Mouse (Mus musculus) cerebellum, adult 9-11 months (tissue): ENCODE results near the gene Cd151.

Experiments used
- DNase-seq: peaks from one replicate; pipeline ENCODE4 v3.0.0; 2022

Gene Cd151

DNA sequence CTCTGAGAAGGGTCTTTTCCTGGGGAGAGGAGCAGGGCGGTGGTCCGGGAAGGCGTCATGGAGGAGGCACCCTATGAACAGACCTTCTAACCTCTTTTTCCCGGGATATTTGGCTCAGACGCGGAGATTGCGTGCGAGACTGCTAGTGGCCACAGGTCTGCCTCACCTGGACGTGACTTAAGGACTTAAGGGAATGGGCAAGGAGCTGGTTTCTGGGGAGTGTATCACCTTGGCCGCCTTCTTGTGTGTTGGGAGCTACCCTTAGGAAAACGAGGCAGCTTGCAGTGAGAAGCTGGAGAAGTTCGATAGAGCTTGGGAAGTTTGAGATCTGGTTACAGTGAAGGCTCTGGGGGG lies 8.6 kb downstream of the Cd151 start:
- DNase-seq: no peak

DNA sequence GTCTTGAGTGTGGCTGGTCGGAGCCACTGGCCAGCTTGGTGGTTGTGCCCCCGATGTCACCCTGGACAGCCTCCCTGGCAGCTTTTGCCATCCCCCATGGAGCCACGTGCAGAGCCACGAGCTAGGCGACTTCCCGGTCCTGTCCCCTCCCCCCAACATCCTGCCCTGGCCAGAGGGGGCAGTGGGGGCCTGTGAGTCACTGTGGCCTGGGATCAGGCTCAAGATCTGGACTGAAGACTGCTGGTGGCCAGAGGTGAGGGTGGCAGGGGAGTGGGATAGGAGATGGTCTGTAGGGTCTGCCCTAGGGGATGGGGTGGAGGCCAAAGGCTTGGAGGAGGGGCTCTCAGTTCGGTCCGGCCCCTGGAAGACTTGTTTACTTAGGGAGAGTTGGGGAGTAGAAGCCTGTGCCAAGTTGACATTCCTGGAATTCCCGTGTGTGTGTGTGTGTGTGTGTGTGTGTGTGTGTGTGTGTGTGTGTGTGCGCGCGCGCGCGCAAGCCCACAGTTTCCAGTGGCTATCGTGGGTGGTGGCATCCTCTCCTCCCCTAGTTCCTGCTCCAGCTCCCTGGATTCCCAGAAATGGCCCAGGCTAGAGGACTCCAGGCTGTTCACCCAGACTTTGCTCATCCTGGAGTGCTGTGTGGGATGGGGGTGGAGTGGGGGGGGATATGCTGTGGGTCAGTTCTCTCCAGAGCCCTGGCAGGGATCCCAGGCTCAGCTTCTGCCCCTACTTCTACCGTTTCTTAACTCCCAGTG lies 9.2 kb downstream of the Cd151 start:
- DNase-seq: peak; percentile 81

DNA sequence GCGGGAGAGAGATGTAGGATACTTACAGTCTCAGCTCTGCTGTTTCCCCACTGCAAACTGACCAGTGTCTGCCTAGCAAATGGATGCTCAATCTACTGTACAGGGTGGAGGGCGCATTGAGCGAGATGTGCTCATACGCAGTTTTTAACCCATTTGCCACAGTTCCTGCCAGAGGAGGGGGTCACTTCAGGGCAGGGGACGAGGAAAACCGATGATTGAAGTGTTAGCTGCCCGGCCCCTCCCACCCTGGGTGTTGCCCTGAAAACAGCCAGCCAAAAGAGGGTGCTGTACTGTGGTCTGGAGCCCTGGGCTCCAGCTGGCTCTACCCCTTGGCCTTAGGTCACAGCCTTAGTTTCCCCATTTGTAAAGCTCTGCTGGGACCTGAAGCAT lies 9.8 kb downstream of the Cd151 start:
- peak; percentile 58 for DNase-seq

DNA sequence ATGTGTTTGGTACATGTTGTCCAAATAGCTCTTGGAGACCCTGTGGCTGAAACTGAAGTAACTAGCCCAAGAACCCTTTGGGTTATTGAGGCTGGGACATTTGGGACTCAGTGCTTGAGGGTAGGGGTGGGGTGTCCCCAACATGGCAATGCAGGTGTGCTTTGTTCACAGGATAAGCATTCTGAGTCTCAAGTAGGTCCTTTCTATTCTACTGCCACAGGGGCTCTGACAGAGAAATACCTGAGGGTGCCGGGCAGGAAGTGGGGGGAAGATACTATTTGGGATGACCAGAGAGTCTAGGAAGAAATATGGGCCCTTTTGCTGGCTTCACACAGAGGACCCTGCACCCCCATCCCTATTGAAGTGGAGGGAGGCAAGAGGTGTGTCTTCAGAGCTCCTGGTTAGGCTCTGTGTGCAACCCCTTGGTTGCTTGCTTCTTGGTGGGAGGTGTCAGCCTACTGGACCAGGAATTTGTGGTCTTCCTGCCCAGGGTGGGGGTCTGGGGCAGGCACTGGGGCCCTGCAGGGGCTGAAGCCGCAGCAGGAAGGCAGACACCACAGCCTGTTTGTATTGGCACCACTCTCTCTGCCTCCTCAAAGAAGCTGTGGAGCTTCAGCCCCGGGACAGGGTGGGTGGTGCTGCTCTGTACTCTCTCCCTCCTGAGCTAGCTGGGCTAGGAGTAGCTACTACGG lies 10.5 kb downstream of the Cd151 start:
- DNase-seq: peak; percentile 54

DNA sequence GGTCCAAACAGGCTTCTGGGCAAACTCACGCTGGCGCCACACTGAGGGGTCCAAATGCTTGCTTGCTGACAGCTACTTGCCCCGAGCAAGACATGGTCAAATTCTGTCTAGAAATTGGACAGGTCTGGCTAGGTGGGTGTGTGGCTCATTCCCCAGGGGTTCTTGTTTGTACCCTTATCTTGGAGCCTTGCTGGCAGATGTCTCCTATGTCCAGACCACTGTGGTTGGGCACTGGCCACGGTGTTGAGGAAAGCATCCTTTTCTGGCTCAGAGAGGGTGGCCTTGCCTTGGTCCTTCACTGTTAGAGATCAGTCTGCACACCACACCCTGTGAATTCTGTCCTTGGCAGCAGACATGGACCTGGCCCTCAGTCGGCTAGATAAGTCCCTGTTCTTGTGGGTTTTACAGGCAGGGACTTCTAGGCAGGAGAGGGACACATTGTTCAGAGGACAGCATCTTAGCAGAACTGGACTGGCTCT lies 11.1 kb downstream of the Cd151 start:
- DNase-seq: no peak

DNA sequence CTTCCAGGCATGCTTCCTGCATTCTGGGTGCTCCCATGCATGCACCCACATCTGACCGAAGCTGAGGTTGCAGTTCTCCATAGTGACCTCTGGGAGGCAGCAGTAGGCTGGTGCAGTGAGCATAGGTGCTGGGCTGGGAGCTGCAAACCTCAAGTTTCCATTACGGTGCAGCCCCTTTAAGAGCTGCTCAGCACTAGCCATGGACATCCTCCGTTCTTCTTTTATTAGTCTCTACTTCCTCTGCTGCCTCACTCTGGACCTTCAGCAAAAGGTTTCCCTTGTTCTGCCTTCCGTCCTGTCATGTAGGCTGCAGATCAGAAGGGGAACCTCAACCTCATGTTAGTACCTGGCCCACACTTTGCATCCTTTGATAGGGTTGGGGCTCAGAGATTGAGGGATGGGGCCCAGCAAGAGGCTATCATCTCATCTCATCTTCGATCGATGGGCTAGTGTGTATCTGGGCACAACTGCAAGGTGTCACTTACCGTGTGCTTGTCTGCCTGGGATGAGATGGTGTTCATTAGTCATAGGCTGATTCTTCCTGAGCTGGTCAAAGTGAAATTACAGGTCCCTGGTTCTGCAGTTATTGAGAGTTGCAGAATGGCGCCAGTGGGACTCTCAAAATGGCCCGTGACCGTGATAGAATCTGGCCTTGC lies 13.8 kb downstream of the Cd151 start:
- peak; percentile 90 for DNase-seq

DNA sequence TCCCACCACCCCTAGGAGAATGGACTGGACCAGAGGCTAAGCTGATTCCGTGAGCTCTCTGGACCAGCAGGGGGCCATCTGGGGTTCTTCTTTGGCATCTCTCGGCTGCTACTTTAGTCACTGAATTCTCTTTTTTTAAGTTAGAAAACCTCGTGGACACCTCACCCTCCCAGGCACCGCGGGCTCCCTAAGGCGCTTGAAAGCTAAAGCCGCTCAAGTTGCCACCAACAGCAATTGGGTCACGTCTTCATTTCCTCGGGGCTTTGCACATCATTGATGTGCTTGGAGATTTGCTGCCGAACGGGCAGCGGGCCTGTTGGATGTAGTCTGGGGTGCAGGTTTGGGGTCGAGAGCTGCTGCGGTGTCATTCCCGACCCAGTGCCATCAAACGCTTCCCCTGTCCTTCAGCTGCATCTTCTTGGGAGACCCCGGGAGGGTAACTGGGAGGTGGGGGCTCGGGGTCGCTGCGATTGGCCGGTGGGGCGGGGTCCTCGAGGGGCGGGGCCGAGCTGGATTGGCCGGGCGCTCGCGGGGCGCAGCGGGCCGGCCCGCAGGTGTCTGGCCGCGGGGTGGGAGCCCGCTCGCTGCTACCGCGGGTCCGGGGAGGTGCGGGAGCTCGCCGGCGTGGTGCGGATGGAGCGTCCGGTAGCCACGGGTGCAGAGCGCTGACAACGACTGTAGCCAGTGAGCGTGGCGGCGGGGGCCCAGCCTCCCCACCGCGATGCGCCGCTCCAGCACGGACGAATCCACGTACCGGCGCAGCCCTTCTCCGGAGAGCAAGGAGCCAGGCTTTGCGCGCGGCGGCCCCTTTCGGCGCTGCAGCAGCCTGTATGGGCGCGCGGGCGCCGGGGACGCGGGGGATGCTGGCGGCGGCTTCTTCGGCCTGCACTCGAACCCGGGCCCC lies 14.6 kb downstream of the Cd151 start:
- peak; percentile 85 for DNase-seq

DNA sequence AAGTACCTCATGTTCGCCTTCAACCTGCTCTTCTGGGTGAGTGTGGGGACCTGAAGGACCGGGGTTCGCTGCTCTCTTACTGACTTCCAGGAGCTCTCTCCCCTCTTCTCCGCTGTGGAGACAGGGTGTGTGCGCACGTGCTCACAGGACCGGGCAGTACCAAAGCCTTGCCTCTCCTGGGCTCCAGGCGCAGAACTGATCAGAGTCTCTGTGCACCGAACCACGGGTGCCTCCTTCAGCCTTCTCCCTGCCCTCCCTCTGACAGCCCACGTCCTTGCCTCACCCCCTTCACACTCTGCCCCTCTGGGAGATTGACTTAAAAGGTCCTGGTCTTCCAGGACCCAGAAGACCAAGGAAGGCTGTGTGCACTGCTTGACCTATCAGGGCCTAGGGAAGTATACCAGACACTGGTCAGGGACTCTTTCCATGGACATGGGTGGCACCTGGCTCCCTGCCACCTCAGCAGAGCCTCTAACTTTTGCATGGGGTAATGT lies 15.4 kb downstream of the Cd151 start:
- peak; percentile 78 for DNase-seq

DNA sequence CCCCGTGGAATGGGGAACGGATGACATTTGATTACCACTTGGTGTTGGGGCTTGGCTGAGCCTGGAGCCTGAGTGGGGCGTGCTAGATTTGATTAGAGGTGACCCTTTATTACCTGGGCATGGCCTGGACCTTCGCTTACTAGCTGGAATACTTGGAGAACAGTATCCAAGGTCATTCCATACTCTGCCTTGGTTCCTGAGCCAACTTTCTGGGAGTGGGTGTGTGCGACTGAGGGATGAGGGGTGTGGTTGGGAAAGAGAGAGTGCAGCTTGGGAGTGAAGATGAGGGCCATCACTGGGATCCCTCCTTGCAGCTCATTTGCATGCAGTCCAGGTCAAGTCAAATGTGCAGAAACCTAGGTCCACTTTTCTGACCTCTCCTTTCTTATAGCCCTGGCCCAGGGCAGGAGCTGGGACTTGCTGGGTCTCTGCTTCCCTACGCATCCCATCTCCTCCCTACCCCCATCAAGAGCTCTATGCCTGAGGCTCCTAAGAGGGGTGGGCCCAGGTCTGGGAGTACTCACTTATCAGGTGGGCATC lies 16.0 kb downstream of the Cd151 start:
- peak; percentile 69 for DNase-seq

DNA sequence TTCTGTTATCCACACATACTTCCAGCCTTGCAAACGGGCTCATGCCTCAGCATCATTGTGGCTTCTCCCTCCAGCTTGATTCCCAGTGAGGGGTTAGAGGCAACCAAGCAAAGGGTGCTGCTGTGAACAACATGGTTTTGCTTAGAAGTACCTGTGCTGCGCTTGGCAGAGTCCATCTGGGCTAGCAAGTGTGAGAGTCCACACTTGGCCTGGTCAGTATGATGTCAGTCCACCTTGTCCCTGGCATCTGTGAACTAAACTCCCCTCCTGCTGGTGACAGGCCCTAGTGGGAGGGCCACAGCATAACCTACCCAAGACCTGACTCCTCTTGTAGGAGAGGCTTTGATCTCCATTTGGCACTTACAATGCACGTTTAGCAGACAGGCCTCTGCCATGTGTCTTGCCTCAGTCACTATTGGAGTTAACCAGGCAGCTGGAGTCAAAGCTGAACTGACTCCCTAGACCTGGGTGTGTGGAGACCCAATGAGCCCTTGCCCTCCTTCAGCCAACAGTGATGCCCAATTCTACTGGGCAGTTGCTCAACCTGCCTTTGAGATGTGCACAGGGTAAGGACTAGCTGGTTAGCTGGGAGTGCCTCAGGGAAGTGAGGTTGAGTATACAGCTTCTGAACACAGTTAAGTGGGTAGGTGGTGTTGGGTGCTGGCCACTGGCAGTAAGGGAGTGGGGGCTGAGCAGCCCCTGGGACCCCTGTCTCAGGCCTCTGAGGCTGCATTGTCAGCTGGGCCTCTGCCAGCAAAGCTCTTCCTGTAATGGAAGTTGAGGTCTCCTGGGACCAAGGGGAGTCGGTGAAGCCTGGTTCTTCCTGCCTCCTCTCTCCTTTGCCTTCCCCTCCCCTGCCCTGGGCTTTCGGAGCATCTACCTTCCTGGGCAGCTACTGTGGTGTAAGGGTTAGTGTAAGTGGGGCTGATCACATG lies 17.3 kb downstream of the Cd151 start:
- peak; percentile 79 for DNase-seq

DNA sequence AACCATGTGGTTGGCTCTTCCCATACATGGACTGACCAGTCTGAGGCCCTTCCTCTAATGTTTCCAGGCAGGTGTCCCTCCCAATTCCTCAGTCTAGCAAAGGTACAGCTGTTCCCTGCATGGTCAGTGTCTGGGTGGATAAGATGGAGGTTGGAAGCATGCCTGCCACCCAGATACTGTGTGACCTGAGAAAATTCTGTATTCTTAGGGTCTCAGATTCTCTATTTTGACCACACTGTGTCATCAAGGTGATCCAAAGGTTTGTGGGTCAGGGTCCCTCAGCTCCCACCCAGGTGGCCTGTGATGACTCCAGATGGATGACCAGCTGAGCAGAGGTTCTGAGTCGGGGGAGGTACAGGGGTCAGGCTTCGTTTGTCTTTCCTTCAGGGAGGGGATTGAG lies 18.0 kb downstream of the Cd151 start:
- no peak for DNase-seq

DNA sequence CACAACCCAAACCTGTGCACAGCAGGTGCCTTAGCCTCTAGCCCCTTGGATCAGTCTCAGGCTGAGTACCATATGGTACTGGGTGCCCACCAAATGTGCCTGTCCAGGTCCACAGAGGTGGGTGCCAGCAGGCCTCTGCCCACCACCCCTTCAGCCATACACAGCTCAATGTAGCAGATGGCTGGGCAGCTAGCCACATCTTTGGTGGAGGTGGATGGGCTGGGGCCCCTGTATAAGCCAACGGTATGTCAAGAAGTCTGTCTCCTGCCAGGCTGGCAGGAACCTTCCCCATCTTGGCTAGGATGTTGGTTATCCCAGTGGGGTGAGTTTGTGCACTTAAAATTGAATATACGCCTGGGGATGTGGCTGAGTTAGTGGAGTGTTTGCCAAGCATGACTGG lies 18.4 kb downstream of the Cd151 start:
- peak; percentile 98 for DNase-seq

DNA sequence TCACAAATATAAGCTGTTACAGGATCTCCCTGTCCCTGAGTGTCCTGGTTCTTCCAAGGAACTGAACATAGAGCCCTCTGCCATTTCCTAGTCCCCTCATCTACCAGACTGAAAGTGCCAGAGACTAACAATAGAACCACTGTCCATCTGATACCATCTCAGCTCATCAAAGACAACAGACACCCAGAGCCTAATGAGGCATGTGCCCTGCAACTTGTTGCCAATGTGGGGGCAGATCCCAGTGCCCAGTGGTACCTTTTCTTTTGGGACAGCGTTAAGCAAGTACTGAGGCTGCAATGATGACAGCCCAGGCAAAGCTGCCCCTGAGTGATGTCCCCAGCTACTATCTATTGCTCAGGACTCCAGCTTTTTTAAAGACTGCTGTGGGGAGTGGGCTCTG lies 19.0 kb downstream of the Cd151 start:
- DNase-seq: peak; percentile 66

DNA sequence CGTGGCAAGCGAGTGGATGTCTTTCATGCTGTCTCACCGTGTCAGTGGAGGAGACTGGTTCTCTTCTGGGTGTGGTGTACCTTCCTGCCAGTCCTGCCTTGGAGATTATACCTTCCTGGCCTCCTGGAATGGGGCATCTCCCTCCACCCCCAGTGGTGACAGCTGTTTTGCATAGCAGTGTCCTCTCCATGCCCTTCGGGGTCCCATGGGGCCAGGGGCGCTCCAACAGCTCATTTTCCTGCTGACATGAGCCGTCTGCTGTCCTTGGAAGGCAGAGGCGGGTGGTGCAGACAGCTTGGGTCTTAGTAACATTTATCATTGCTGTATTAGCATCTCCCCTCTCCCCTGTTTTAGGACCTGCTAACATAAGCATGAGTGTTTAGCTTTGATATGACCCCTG lies 19.9 kb downstream of the Cd151 start:
- DNase-seq: peak; percentile 61

DNA sequence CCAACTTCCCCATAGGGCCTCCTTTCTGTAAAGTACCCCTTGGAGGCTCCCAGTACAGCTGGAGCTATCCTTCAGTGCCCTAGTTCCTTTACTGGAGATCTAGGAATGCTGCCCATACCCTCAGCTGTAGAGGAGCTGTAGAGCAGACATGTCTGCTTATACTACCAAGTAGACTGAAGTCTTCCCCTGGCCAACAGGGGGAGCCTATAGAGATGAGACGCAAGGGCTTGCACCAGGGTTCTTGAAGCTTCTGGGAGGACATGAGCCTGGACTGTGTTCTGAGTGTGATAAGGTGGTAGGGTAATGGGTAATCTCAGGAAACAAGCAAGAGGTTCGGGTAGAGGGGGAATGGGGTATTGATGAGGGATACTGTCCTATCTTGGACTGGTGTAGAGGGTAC lies 24.0 kb downstream of the Cd151 start:
- no peak for DNase-seq

DNA sequence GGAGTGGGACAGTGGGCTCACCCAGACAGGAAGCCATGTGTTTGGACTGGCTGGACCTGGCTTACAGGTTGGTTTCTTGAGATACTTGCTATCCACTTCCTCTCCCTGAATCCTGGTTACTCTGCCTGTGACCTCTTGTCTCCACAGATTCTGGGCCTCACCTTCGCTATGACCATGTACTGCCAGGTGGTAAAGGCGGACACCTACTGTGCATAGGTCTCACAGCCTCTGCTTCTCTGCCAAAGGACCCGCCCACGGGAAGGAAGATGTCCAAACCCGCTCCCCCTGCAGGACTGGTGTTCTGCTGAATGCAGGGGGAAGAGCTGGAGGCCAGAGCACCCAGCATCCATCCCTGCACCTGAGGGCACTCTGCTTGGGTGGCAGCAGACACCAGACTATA lies 25.5 kb downstream of the Cd151 start:
- DNase-seq: peak; percentile 82

DNA sequence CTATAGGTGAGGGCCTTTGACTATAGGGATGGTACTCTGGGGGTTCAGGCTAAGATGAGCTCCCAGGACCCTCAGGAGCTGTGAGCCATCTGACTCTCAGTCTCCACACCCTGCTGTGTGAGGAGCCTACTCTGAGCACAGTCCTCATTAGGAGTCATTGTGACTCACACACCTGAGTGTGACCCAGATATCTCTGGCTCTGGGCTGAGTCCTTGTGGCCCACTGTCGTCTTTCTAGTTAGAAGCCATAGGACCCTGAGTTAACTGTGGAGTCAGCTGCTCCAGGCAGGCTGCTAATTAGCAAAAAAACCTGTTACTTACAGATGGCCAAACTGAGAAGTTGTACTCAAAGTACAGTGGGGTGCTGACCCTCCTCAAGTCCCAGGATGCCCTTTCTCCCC lies 26.5 kb downstream of the Cd151 start:
- DNase-seq: no peak

DNA sequence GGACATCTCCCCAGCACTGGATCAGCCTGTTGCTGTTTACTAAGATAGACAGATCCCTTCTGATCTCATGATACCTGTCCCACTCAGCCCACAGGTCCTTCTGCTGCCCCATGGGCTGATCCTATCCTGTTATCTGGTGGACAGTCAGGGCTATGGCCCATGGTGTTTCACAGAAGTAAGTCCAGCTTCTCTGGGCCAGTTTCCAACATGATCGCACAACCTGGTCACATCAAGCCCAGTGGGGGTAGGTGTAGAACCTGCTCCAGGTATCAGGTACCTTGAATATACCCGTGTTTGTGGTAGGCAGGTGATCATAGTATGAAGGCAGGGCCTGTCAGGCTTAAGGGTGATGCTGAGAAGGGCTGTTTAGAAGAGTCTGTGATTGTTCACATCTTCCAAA lies 28.2 kb downstream of the Cd151 start:
- no peak for DNase-seq

DNA sequence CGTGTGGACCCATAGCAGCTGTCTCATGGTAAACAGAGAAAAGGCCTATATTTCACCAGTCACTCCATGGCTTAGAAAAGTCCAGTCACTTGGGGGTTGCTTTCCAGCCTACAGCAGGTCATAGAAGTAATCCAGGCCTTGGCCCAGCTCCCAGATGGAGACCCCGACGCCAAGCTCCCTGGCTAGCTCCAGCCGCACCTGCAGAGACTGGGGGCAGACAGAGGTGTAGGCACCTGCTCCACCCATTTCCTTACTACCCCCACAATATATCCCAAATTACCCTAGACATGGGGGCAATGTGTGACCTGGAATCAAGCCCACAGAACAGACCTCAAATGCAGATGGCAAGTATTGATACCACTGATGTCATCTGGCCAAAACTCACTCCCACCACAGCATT lies 28.7 kb downstream of the Cd151 start:
- peak; percentile 65 for DNase-seq

DNA sequence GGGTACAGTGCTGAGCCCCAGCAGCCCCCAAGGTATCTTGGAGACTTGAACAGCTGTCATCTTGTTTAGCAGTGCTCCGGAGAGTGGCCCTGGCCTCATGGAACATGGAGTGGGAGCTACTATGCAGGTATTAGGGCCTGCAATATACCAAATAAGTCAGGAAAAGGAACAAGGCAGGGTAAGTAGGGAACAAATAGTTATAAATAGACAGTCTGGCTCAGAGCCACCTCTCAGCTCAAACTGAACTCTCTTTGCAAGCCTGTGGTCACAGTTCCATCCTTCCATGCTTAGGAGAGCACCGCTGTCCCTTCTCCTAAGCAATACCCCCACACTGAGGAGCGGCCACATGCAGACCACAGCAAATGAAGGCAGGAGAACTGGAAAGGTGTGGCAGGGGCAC lies 30.4 kb downstream of the Cd151 start:
- no peak for DNase-seq

DNA sequence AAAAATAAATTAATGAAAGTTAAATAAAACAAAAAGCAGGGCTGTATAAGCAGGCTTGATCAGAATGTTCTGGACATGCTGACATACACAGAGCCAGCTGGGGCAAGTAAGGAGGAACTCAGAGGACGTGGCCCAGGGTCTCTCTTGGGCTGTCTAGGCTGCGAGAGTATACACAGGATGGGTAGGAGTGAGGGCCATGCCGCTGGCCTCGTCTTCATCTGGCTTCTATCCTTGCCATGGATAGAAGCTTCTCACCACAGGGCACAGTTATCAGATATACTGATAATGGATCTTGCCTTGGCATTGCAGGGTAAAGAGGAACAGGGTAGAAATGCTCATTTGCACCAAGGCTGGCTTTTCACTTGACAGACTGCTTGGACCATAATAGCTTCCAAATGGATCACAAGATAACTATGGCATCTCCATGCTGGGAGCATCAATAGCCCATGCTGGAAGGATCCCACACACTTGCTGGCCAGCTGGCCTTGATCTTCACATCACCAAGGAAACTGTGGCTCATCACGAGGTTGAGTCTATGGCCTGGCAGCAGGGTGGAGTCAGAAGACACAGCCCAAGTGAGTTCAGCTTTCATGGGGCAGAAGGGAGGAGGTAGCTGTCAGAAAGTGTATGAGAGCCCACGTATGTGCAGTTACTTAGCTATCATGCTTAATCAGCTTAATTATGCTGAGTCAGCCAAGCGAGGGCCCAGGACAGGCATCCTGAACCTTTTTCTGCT lies 34.8 kb downstream of the Cd151 start:
- DNase-seq: peak; percentile 67
